Mouse (Mus musculus): ENCODE data around the gene Ptpn14.
A peak's percentile ranks its signal among the peaks of the same experiment; 100 is the strongest.

Gene Ptpn14

GRCm38 (mm10) chr1:189811778-189812177 is 83.7 kb downstream of the Ptpn14 start:
- no peak for ATAC-seq (ENCODE audit: low TSS enrichment)

GRCm38 (mm10) chr1:189814385-189814784 is 86.3 kb downstream of the Ptpn14 start:
- no peak for ATAC-seq (ENCODE audit: low TSS enrichment)

GRCm38 (mm10) chr1:189817089-189817488 is 89.0 kb downstream of the Ptpn14 start:
- ATAC-seq (ENCODE audit: low TSS enrichment): no peak

GRCm38 (mm10) chr1:189817810-189818209 is 89.7 kb downstream of the Ptpn14 start:
- peak; percentile 98 for ATAC-seq (ENCODE audit: low TSS enrichment)

GRCm38 (mm10) chr1:189820111-189820510 is 92.0 kb downstream of the Ptpn14 start:
- no peak for ATAC-seq (ENCODE audit: low TSS enrichment)

- no peak for ATAC-seq (ENCODE audit: low TSS enrichment)
Observed at GRCm38 (mm10) chr1:189824436-189824835, 96.4 kb downstream of the Ptpn14 start.

- no peak for ATAC-seq (ENCODE audit: low TSS enrichment)
Observed at GRCm38 (mm10) chr1:189830391-189830790, 102.3 kb downstream of the Ptpn14 start.

GRCm38 (mm10) chr1:189830797-189831232 is 102.7 kb downstream of the Ptpn14 start:
- no peak for ATAC-seq (ENCODE audit: low TSS enrichment)

GRCm38 (mm10) chr1:189833351-189833750 is 105.3 kb downstream of the Ptpn14 start:
- ATAC-seq (ENCODE audit: low TSS enrichment): no peak

GRCm38 (mm10) chr1:189834166-189834565 is 106.1 kb downstream of the Ptpn14 start:
- ATAC-seq (ENCODE audit: low TSS enrichment): no peak

GRCm38 (mm10) chr1:189846319-189846718 is 118.3 kb downstream of the Ptpn14 start:
- ATAC-seq (ENCODE audit: low TSS enrichment): no peak

GRCm38 (mm10) chr1:189849550-189849949 is 121.5 kb downstream of the Ptpn14 start:
- no peak for ATAC-seq (ENCODE audit: low TSS enrichment)

- ATAC-seq (ENCODE audit: low TSS enrichment): no peak
Observed at GRCm38 (mm10) chr1:189852051-189852450, 124.0 kb downstream of the Ptpn14 start.

- ATAC-seq (ENCODE audit: low TSS enrichment): no peak
Observed at GRCm38 (mm10) chr1:189852456-189852855, 124.4 kb downstream of the Ptpn14 start.

- ATAC-seq (ENCODE audit: low TSS enrichment): no peak
Observed at GRCm38 (mm10) chr1:189854646-189855045, 126.6 kb downstream of the Ptpn14 start.

- no peak for ATAC-seq (ENCODE audit: low TSS enrichment)
Observed at GRCm38 (mm10) chr1:189855739-189856138, 127.7 kb downstream of the Ptpn14 start.

- 0 out of 2 replicates have a peak, but pooled peaks have one; percentile 20 for ATAC-seq (ENCODE audit: low TSS enrichment)
Observed at GRCm38 (mm10) chr1:189858377-189858776, 130.3 kb downstream of the Ptpn14 start.

- no peak for ATAC-seq (ENCODE audit: low TSS enrichment)
Observed at GRCm38 (mm10) chr1:189860112-189860941, 132.3 kb downstream of the Ptpn14 start.

- no peak for ATAC-seq (ENCODE audit: low TSS enrichment)
Observed at GRCm38 (mm10) chr1:189860942-189861315, 132.9 kb downstream of the Ptpn14 start.

GRCm38 (mm10) chr1:189863727-189864126 is 135.7 kb downstream of the Ptpn14 start:
- no peak for ATAC-seq (ENCODE audit: low TSS enrichment)

GRCm38 (mm10) chr1:189864301-189864700 is 136.2 kb downstream of the Ptpn14 start:
- no peak for ATAC-seq (ENCODE audit: low TSS enrichment)

GRCm38 (mm10) chr1:189864846-189865560 is 136.9 kb downstream of the Ptpn14 start:
- ATAC-seq (ENCODE audit: low TSS enrichment): peak; percentile 41; the same call in 1 of the 2 replicates

- ATAC-seq (ENCODE audit: low TSS enrichment): no peak
Observed at GRCm38 (mm10) chr1:189866621-189867020, 138.6 kb downstream of the Ptpn14 start.

All from frontal cortex, adult (tissue).